Mouse (Mus musculus) gastrocnemius, postnatal 14 days (tissue): ENCODE data around the gene Cd164l2. TPM values are rescaled to one million over a fixed set of nuclear protein-coding genes. Genes with fewer than 3 reads are reported as not detected.
A peak's percentile ranks its signal among the peaks of the same experiment; 100 is the strongest.

ENCODE experiments used
- DNase-seq: peaks from one replicate; pipeline ENCODE4 v3.0.0; 2021; ENCODE audit warnings: mixed read lengths
- intact Hi-C: fragments of 180-260 bp; cut with DNase I; formaldehyde crosslinking; loops from one replicate; pipeline ENCODE4 v1.15.1; 2025; ENCODE audit warnings: low total_unique reads
- total RNA-seq, 2 experiments: library from RNA; stranded (reverse); gene quantifications; 2 replicates each; pipeline ENCODE4 v1.2.3; 2021

Gene Cd164l2
- total RNA-seq, 2 experiments from 2014 or later: not detected

DNA sequence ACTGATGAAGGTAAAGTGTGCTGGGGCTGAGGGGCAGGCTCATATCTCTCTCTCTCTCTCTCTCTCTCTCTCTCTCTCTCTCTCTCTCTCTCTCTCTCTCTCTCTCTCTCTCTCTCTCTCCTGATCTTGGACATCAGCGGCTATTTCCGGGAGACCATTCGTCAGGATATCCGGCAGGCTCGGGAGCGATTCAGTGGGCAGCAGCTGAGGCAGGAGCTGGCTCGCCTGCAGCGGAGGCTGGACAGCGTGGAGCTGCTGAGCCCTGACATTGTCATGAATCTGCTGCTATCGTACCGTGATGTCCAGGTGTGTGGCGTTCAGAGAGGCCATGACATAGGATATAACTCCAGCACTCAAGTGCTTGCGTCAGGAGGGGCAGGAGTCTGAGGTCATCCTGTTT is 31.6 kb downstream of the Cd164l2 start:
- intact Hi-C loops: no loop called here
- DNase-seq: no peak

DNA sequence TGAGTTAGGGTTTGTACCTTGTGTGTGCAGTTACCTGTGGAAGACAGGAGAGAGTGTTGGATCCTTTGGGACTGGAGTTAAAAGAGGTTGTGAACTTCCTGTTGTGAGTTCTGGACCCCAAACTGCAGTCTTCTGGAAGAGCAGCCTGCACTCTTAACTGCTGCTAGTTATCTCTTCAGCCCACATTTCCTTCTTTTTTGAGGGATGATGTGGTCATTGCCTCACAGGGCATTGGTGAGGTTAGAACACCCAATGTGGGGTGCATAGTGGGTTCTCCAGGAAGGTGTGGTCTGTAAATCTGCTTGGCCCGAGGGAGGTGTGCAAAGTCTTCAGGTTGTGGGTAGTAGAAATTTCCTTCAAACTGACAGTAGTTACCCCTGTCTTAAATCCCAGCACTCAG is 32.4 kb downstream of the Cd164l2 start:
- no peak for DNase-seq
- intact Hi-C loops: no loop called here

DNA sequence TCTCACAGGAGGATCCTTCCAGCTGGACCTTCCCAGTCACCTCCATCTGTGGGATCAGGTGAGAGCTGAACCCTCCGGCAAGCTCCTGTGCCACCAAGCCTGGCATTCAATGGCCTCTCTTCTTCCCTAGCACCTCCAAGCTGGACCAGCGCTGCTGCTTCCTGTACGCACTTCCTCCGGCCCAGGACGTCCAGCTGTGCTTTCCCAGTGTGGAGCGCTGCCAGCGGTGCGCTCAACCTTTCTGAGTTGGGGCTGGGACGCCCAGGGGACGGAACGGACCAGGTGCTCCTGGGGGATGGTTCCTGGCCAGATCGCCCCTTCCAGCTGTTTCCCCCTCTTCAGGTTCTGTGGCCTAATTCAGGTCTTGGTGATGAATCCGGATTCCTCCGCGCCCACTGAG is 35.1 kb downstream of the Cd164l2 start:
- intact Hi-C loops: no loop called here
- peak; percentile 52 for DNase-seq

DNA sequence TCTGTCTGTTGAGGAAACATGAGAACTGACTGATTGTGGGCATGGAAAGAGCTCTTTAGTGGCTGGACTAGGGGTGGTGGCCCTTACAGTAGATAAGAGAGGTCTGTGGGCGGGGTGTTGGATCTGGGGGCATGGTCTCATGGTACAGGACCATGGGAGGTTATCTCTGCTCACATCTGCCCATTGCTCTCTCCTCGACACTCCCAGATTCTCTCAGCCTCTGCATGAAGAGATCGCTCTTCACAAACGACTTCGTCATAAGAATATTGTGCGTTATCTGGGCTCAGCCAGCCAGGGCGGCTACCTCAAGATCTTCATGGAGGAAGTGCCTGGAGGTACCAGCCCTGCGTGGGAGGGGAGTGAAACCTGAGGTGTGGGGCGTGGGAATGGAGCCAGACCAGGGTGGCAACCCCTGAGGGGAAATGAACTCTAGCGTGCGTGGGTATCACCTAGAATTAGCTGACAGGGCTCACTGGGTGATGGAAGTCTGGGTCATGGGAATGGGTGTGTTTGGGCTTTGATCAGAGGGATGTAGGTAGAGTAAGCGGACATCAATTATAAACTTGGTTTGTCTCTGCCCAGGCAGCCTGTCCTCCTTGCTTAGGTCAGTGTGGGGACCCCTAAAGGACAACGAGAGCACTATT is 36.0 kb downstream of the Cd164l2 start:
- intact Hi-C loops: no loop called here
- DNase-seq: no peak

DNA sequence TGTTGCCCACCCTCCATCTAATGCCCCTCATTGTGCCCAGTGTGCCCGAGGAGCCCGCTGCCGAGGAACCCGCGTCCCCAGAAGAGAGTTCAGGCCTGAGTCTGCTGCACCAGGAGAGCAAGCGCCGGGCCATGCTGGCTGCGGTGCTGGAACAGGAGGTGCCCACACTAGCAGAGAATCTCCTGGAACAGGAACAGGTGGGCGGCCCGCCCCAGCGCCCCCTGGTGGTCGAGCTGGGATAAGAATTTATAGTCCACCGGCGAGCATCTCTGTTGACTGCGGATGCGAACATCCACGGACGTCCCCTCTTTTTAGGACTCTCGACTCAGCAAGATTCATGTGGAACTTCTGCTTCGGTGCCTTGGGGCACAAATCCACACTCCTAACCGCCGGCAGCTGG is 38.7 kb downstream of the Cd164l2 start:
- DNase-seq: peak; percentile 85
- intact Hi-C loops: no loop called here

DNA sequence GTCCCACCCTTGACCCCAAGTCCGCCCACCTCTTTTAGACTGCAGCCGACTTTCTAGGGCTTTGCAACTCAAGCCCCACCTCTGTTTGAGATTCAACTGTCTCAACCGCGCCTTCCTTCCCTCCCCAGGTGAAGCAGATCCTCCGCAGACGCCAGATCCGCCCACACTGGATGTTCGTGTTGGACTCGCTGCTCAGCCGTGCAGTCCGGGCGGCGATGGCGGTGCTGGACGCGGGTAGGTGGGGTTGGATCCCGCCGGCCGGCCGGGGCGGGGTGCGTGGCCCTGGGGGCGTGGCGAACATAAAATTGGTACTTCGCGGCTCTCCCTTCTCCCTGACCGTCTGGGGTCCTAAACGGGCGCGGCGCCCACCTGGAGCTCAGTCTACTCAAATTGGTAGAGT is 39.3 kb downstream of the Cd164l2 start:
- intact Hi-C loops: no loop called here
- peak; percentile 41 for DNase-seq

DNA sequence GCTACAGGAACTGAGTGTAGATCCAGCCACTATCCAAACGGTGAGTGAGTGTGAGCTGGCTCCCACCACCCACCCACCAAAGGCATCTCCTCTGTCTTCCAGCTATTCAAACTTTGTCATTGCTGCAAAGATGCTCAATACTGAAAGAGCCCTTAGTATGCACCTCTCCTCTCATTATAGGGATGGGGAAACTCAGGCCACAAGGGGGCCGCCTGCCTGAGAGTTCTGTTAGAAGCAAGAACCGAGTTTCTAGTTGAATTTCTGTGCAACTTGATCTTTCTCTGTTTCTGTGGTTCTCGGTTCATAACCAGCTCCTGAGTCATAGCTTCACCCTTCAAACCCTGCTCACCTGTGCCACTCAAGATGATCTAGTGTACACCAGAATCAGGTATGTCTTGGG is 40.2 kb downstream of the Cd164l2 start:
- intact Hi-C loops: no loop called here
- DNase-seq: no peak

DNA sequence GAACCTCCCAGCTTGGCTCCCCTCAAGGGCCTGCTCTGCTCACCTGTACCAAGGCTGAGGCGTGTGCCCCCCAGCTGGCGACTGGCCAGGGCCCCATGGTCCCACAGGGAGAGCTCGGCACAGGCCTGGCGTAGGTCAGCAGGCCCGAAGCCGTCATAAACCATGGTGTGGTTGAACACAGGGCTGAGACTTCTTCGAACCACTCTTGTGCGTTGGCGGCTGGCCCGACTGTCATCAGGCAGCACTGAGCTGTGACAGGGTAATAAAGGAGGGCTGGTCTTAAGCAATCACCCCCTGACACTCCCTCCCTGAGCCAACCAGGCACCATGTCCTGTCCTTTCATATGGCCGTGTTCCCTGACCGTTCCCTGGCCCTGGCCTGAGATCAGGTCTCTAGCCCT is 41.5 kb downstream of the Cd164l2 start:
- DNase-seq: no peak

DNA sequence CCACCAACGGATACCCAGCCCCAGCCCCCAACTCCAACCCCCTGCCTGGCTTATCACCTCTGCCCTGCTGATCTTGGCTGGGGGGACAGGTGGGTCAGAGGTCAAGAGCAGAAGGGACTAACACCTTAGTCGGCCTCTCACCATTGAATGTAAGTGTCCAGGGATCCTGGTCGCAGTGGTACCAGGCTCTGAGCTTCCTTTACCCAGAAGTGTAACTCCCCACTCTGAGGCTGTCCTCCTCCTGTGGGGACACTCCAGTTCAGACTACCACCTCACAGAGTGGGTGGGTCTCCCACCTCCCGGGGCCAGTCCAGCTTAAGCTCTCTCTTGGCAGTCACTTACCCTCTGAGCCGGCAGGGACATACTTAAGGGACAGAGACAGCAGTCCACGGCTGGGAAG is 43.5 kb downstream of the Cd164l2 start:
- intact Hi-C loops: no loop called here
- DNase-seq: no peak

More for the DNA sequence above, 41.5 kb downstream of the Cd164l2 start:
- intact Hi-C loops: no loop called here

DNA sequence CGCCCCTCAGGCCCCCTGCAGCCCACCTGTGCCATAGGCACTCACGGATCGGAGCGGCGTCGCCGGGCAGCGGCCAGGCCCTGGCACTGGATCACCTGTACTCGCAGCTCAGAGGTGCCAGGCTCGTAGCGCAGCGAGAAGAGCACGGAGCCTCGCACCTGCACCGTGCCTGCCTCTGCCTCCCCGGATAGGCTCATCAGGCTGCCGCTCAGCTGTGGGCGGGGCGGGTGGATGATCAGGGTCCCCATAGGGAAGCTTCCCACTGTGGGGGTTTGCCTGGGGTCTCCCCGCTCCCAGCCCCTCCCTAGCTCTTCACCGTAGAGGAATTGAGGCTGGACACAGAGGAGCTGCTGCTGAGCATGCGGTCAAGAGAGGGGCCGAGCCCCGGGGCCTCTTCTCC is 44.9 kb downstream of the Cd164l2 start:
- intact Hi-C loops: no loop called here
- DNase-seq: no peak

DNA sequence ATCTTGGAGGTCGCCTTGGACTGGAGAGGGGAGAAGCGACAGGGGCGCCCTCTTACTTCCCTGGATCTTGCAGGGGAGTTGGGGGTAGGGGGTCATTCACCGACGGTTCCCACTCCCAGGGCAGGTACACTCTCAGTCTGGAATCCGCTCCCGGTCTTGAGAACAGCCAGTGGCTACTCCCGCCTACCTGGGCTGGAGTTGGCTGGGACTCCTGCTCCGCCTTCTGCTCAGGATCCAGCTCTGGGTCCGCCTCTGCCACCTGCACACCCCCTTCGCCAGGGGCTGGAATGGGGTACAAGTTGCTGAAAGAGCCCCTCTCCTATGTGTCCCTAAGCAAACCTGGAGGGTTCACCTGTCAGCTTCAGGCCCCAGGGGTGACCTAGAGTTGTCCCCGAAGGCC is 45.3 kb downstream of the Cd164l2 start:
- intact Hi-C loops: no loop called here
- no peak for DNase-seq

DNA sequence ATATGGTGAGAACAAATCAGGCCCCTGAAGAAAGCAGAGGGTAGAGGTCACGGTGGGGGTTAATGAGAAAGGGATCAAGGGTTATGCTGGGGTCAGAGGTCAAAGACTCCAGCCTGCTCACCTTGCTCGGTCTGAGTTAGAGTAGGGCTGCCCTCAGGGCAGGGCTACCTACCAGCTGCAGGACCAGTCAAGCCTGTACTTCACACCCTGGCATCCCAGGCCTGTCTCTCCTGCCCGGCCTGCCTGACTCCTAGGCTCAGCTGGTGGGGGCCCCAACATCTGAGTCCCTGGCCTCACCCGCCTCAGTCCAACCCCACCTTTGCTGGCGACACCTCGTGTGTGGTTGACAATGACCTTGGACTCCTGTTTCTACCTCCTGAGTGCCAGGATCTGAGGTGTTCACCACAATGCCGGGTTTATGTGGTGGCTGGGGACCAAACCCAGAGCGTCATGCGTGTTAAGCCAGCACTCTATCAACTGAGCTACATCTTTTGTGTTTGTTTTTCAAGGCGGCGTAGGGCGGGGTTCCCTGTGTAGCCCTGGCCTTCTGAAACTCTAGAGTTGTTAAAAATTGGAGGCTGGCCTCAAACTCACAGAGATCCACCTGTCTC is 46.0 kb downstream of the Cd164l2 start:
- no peak for DNase-seq
- intact Hi-C loops: no loop called here

DNA sequence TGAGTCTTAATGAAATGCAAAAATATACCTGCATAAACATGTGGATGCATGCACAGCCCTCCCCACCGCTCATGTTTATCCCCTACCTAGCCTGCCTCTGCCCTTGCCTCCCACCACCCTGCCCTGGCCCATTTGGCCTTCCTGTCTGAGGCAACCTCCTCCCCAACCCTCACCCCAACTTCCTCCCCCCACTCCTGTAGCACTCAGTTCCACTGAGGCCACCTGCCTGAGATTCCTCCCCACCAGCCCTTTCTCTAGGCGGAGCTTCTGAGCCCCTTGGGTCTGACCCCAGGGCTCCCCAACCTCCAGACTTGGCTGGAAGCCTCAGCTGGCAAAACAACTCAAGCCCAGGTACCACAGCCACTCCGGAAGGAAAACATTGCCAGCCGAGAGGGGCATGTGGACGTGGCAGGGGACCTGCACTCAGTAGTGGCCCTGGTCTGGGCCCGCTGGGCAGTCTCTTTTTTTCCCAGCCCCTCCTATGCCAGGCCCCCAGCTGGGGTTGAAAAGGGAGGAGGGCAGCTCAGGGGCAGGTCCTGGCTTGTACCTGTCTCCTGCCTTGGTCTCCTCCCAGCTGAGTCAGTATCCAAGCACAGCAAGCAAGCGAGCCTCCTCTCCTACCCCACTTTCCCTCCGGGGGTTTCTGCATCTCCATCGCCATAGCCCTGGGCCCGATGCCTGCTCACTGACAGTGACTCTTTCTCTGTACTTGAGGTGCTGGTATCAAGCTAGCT is 49.9 kb downstream of the Cd164l2 start:
- intact Hi-C loops: no loop called here
- DNase-seq: no peak

DNA sequence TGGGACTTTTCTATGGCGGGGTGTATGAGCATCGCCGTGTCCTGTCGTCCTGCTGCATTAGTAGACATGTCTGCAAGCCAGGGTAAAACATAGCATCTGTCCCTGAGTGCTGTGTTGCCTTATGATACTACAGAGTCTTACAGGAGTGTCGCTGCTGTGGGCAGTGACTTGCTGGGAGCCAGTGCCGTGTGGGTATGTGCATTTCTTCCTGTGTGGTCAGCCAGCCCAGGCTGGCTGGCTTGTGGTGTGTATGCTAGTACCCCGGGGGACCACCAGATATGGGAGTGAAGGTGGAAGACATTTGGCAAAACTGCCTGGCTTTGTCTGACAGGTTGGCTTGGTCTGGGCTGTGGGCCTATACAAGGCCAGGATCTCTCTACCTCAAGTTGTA is 50.4 kb downstream of the Cd164l2 start:
- intact Hi-C loops: no loop called here
- no peak for DNase-seq

DNA sequence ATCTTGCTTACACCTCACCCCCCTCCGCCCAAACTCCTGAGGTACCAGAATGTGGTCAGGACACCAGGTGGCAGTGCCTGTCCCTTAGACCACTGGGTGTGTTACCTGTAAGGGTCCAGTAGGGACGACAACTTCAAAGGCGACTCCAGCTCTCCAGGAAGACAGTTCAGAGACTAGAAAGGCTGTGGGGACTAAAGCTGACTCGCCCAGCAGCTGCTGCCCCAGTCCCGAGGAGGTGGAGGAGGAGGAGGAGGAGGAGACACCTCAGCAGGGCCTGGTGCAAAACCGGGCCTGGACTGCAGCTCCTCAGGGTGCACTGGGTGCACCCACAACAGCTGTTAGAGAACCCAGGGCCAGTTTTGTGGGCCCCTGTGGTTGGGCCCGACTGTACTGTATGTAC is 51.0 kb downstream of the Cd164l2 start, which contains the start of gene Sytl1:
Sytl1 (minus strand) TSS at position 232 of the 400 bp plus-strand sequence.
- DNase-seq: no peak
- intact Hi-C loops: no loop called here

DNA sequence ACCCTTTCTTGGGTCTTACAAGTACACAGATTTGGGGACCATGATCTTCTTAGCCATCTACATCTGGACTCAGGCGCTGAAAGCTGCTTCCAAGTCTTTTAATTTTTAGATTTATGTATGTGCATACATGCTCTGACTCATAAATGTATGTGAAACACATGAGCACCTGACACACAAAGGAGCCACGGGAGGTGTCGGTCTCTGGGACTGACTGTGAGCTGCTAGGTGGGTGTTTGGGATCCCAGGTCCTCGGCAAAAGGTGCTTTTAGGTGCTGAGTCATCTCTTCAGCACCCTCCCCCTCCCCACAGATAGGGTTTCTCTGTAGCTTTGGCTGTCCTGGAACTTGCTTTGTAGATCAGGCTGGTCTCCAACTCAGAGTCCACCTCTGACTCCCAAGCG is 51.8 kb downstream of the Cd164l2 start:
- no peak for DNase-seq
- intact Hi-C loops: no loop called here

DNA sequence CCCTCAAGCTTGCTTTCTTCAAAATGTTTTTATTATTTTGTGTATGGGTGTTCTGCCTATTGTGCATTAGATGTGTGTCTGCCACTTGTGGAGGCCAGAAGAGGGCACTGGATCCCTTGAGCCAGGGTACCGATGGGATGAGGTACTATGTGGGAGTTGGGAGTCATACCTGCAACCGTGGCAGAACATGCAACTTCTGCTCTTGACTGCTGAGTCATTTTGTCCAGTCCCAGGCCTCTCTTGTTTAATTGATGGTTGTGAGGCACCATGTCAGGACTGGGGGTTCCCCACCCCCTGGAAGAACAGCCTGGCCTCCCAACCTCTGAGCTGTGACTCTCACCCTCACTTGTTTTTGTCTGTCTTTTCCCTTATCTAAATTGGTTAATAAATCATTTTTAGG is 52.6 kb downstream of the Cd164l2 start:
- no peak for DNase-seq
- intact Hi-C loops: no loop called here

DNA sequence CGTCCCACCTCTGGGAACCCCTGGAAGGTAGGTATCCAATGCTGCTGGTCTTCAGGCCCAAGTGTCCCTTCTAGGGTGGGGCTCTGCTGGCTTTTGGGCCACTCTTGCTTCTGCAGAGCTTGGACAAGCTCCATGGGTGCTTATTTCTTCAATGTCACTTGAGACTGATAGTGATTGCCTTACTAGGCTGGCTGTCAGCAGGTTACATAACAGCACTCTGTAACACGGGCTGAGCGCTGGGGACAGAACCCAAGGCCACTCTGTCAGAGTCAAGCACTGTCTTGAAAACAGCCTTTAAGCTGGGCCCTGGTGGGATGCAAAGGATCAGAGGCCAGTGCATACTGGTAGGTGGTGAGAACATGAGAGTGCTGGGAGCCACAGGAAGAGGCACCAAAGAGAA is 53.4 kb downstream of the Cd164l2 start:
- intact Hi-C loops: no loop called here
- DNase-seq: no peak

DNA sequence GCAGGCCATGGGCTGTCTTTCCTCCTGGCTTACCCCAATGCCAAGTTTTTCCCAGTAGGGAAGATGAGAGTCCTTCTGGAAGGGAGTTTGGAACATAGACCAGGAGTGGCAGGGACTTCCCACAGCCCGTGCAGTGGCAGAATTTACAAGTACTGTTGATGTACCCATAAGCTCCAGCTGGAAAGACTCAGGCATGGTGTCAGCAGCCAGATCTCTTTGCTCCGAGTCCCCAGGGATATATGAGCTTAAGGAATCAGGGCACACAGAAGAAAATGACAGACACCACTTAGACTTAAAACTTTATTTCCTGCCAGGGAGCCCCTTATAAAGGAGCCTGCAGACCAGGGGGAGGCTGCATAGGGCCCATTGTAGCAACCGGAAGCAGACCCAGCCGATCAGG is 53.8 kb downstream of the Cd164l2 start:
- no peak for DNase-seq
- intact Hi-C loops: no loop called here

DNA sequence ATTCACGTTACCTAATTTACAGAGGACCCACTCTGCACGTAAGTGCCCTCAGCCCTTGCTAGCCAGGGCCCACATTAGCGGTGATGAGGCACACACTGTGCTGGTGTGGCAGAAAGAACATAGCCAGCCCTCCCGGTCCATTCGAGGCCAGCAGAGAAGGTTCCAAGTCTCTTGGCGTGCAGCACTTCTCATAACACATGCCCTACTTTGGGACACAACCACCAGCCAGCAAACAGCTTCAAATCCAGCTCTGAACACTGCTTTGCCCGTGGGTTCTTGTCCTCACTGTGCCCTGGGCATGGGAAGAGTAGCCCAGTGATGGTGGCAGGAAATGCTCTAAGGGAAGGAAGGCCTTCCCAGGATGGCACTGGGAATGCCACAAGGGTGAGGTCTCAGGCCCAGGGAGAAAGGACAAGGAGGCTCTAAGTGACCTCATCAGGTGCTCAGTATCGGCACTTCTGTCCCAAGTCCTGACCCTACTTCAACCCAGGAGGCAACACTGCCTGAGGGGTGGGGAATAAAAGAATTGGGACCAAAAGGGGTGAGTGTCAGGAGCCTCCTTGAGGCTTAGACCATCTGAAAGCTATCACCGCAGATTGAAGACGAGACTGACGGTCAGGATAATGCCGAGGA is 54.4 kb downstream of the Cd164l2 start:
- intact Hi-C loops: no loop called here
- DNase-seq: no peak

DNA sequence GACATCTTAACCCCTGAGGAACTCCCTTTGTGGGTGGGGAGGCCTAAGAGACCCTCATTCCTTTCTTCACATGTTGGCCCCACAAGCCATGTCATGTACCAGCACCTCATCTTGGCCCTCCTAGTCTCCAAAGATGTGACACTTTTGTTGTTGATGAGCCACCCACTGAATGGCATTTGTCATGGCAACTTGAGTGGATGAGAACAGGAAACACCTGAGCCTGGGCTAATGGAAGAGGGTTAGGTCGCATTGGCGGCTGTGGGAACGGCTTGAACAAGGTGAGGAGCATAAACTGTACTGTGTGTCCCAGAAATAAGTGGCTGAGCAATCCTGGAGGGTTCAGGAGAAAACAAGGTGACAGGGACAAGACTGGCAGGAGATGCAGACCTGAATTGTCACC is 57.0 kb downstream of the Cd164l2 start:
- intact Hi-C loops: no loop called here
- DNase-seq: no peak
